Mouse (Mus musculus): ENCODE measurements around the gene S100z.

S100z gene

DNA sequence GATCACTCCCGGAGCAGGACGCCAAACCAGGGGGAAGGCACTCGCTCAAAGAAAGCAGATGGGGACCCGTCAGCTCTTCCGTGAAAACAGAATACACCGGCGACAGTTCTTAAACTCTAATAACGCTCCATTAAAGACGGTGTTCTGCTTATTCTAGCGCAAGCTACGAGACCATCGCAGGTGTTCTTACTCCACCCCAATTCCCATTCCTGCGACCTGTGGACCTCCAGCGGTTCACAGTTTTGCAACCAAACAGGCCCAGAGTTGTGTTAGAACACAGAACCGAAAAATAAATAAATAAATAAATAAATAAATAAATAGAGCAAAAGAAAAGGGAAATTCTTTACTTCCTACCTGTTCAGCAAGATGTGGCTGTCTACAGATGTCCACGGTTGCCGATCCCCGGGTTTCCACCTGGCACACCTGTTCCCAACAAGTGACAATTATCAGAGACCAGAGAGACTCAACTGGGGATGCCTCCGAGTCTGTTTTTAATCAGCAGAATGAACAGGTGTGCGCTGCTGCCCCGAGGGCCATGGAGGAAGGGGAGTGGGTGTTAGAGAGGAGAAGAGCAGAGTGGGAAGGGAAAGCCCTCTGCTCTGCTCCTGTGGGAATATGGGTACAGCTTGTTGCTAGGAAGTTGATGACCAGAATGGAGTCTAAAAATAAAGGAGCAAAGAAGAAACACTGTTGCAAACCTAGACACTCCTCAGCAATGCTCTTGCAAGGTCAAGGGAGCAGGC lies at the start of gene S100z:
TSS of gene S100z (minus strand) at position 51 of the 743 bp plus-strand sequence.
- DNase-seq: no peak

DNA sequence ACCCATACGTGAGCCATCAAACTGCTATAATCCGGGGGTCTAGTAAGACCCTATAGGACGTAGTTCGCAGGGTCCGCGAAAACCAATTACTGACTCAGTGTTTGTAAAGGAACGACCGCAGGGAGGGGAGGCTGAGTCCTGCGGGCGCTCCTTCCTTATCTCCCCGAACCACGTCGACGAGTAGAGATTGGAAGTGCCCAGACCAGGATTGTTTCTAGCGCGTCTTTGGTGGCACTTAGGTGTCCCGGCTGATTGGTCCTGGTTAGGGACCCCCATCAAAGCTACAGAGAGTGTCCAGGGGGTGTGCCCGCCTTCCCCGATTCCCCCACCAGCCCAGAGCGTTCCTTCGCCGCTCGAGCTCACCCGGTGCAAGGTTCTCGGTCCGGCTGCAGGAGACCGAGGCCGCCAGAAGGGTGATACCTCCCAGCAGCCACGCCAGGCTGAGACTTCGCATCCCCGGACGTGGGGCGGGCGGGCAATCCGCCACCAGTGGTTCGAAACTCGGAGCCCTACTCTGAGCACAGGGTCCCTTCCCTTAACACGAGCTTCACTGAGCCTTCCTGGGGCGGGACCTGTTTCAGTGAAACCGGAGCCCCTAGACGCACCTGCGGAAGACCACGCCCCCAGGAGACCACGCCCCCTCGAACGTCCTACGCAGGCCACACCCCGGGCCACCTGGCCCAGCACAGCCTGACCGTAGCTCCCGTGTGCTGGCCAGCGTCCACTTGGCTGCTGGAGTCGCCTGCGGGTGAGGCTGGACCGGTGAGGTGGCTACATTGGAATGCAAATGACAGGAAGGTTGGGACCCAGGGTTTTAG lies 46.4 kb upstream of the S100z start, which contains the start of gene F2rl1:
TSS of gene F2rl1 (minus strand) at position 554 of the 818 bp plus-strand sequence.
- DNase-seq: peak; percentile 12

DNA sequence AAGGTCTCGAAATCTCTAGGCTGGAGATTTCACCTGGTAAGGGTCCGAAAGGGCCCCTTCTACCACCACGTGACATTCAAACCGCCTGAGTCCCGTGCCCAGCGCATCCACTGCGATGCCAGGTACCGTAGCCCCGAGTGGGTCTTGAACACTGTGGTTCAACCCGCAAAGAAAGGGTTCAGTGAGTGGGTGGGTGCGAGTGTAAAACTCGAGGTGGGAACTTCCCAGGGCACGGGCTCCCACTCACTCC lies 45.8 kb upstream of the S100z start:
- DNase-seq: no peak

DNA sequence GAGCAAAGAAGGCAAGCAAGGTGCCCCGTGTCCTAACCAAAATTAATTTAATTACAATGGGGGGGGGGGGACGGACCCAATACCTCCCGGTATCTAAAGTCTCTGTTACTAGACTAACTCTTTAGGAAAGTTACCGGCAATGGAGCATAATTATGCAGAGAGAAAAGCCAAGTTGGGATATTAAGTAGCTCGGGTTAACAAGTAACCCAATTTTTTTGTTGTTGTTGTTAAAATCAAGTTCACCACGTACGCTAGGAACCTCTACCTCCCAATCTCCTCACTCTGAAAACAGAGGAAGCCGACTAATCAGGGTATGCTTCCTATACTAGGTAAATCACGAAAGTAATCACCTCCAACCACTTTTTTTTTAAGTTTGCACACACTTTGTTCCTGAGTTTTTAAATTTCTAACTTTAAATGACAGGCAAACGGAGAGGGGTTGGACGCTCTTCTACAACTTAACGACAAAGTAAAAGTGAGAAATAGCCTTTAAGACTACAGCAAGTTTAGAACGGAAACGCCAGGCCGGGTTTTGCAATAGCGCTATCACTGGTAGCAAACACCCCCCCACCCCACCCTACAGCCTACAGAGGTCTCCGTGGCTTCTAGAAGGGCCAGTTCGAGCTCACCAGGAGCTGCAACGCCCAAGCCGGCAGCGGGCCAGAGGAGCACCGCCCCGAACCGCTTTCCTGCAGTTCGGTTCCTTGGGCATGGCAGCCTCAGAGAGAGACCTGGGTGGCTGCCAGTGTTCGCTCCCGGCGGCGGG lies 45.3 kb upstream of the S100z start:
- DNase-seq: no peak

DNA sequence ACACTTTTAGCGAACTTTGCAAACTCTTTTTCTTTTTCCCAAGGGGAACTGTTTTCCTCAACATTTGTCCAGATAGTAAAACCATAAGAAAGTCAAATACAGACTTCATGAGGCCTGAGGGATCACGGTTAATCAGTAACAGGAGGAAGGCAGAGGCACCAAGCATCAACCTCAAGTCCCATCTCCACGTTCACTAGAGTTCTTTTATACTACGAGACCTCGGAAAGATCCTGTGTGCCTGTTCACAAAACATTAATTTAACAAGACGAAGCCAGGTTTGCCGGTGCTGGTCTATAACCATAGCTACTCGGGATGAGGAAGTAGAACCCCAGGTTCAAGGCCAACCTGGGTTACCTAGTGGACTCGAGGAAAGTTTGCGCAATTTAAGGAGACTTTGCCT lies 43.7 kb upstream of the S100z start:
- no peak for DNase-seq

DNA sequence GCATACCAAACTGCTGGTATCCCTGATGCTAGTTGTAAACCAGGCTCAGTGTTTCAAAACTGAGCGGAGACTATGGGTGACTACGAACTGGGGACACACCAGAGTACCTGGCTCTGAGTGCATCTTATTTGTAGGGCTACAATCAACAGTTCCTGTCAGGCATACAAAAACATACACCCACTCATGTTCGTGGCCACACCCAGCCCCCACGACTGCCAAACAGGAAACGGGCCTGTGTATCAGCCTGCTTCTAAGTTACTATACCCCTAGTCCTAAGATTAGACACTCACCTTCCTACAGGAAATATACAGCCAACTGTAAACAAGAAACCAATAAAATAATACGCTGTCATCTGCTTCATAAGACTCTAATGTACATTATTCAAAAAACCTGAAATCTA lies 42.5 kb upstream of the S100z start:
- no peak for DNase-seq

DNA sequence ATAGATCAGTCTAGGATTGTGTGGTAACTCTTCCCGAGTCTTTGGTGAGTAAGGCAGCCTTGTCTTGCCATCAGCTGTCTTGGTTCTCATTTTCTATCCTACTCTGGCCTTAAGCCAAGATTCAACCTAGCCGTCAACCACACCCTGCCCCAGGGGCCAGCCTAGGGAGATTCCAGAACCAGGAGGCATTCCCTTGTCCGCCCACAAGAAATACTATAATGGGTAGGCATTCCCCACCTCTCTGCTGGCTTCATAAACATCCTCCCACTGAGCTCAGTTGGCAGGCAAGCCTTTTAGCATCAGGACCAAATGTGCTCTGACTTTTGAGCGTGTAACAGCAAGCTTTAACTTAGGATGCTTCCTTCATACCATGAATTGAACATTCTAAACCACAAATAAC lies 36.2 kb upstream of the S100z start:
- DNase-seq: no peak

DNA sequence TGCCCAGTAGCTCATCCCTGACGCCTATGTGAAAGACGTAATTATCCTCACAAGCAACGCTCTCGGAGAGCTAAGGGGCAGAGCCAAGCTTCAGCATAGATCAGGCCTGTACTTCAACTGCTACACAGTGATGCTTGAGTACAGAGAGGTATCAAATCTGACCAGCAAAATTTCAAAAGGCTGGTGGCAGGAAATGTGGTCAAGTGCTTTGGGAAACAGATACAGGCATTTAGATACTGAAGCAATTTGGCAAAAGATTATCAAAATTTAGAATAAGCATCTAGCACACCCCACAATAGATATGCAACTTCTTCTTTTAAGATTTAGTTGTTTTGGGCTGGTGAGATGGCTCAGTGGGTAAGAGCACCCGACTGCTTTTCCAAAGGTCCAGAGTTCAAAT lies 31.5 kb upstream of the S100z start:
- no peak for DNase-seq

DNA sequence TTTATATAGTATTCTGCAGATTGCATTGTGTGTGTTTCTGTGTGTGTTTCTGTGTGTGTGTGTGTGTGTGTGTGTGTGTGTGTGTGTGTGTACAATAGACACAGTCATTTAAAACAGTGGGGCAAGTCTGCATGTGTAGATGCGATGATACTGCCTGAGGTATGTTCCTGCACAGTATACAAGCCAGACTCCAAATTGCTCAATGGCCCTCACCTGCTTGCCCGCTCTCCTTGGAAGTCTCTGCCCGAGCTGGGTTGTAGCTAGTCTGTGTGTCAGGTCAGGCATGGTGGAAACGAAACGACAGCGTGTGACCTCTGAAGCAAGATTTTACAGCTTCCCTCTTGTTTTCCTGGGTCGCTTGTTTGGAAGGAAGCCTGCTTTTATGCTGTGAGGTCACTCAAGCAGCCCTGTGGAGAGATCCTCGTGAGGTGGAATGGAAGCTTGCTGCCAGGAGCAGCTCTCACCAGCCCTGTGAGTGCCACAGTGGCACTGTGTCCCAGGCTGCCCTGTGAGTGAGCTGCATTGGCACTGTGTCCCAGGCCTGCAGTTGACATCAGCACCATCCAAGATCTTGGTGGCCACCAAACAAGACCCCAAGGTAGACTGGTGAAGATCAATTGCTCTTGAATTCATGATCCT lies 24.9 kb upstream of the S100z start:
- no peak for DNase-seq

DNA sequence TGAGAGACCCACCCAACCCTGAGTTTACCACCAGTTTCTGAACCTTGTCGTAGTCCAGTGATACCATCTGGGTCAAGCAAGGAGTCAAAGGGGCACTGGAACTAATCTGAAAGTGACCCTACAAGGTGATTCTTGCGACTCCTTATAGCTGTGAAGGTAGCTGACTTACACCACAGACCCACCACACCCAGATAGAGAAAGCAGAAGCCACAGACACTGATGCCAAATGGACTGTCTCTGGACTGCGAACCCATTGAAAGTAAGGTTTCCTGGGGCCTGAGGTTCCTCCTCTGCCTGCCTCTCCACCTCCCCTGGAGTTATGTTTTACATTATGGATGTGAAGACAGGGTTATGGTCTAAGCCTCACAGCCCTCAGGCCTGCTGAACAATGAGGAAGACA lies 18.1 kb upstream of the S100z start:
- no peak for DNase-seq

DNA sequence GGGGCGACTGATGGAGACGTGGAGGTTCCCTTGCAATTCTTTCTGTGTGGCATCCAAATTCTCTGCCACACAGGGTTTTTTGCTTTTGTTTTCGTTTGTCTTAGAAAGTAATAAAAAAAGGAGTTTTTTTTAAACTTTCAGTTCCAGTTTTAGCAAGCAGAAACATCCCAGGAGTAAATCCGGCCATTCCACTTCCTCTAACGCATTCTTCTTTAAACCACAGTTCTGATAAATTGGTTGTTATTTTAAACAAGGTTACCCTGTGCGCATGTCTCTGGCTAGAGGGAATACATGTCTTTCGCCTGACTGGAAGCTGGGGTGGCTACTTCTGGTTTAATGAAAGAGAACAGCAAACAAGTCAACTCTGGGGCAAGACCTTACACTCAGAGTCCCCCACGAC lies 16.3 kb upstream of the S100z start:
- DNase-seq: no peak

DNA sequence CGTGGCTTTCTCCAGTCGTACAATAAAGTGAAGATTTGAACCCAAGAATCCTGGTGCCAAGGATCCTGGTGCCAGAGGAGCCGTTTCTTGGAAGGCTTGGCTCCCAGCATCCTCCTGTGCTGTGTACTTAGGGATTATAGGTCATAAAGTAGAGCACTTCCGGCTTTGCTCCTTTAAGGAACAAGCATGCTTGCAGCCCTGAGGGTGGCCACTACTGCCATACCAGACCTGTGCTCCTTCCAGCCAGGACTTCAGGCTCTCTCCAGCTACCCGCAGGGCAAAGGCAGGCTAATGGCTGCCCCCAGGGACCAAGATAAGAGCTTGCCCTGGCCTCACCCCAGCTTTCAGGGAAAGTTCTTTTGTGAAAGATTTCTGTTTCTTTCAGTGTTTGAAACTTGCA lies 14.8 kb upstream of the S100z start:
- DNase-seq: no peak

DNA sequence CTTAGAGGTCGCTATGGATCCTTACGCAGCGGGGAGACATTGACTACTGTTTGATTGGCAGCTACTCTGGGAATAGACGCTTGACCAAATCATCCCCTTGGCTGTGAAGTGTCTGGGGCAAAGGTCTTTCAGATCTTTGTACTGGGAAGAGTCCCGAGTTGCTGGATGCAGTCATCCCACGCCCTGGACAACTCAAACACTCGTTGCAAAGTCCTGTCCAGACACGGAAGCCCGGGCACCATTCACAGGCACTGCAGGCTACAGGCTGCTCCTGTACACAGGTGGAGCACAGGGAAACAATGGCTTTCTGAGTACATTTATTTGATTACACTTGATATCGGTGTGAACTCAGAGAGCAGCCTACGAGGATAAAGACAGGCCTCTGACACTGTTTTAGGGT lies 12.8 kb upstream of the S100z start:
- DNase-seq: no peak

DNA sequence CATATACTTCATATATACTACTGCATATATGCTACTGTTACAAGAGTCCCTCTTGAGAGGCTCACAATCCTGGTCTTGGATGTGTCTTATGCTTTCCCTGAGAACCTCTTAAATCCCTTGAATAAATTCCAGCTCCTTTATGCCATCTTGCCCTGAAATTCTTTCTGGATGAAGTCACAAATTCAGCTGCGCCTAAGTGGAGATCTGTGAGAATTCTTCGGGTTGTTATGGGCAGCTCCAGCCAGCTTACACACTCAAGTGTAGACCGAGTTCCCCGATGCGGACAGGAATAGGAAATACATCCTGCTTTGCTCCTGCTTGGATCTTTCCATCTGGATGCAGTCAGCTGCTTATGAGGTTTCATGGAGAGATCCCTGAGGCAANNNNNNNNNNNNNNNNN lies 6.1 kb upstream of the S100z start:
- no peak for DNase-seq

DNA sequence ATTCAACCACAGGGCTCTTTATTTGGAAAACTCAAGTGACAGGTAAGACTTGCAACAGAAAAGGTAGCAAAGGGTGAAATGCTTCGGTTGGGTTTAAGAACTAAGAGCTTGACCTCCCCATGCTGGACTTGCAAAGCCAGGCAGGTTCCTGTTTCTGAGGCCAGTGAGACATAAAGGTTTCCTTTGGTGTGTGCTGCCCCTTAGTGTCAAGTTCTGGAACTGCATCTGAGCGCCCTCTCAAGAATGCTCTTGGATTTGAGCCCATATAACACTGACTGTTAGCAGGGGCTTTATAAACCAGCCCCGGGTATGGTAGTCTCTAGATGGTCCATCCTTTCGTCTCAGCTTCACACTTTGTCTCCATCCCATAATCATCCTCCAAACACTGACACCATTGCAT lies 2.9 kb upstream of the S100z start:
- peak; percentile 24 for DNase-seq

DNA sequence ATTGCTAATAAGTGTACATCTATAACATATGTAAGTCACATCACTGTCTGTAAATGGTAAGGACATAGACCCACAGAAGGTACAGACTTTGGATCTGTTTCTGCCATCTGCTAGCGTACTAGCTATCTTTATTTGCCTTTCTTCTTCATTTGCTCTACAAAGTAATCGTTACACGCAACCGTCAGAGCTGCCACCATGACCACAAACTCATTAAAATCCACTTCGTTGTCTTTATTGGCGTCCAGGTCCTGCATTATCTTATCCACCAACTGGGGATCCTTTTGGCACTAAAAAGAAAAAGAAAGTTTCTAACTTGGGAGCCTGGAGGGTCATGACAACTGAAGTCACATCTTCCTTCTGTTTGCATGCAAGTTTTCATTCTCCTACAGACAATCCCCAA lies 1.3 kb downstream of the S100z start:
- DNase-seq: no peak

DNA sequence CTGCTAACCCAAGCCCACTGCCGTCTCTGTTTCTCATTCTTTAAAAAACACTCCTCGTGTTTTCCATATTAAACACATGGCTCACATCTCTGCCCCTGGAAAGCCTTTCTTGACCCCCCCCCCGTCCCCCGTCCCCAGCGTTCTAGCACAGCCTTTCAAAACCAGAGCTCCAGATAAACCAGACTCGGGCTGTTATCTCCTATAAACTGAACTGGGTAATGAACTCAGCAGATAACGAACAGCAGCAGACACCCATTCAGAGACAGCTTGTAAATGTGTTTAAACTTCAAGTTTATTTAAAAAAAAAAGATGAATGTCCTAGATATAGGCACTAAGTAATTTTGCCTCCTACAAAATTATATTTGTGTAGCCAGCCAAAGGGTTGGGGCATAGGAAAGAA lies 3.4 kb downstream of the S100z start:
- DNase-seq: no peak

DNA sequence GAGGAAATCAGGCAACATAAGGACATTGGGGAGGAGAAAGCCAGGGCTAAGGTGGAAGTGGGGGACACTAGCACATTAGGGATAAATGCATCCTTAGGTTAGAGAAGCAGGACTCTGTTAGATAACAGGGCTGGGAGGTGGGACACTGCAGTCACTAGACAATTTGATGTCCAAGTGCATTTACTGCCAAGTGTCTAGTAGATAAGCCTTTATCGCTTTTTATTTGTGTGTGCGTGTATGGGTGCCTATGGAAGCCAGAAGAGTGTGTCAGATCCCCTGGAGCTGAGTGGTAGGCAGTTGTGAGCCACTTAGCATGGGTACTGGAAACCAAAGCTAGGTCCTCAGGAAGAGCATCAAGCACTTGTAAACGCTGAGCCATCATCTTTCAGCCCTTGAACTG lies 4.2 kb downstream of the S100z start:
- no peak for DNase-seq

DNA sequence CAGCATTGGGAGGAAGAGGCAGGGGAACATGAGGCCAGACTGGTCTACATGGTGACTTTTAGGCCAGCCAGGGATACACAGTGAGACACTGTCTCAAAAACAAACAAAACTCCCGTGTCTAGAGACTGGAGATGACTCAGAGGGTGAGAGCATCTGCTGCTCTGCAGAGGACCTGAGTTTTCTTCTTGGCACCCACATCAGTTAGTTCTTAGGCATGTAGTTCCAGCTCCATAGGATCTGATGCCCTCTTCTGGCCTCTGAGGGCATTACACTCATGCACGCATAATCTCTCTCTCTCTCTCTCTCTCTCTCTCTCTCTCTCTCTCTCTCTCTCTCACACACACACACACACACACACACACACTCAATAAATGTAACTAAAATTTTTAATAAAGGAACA lies 7.6 kb downstream of the S100z start:
- no peak for DNase-seq

DNA sequence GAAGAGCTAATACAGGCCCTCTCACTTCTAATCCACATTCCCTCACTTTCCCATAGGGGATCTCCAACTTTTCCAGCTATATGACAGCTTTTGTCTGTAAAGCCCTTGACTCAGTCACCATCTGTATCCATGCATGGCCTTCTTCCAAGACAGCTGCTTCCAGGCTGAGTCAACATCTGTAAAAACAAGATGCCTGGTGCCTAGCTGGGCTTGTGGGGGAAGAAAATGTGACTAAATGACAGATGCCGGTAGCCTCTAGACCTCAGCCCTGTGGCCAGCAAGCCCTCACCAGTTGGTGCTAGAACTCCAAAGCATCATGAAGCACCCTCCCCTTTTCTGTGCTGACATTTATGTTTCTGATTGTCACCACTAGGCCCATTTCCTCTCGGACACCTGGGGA lies 27.0 kb downstream of the S100z start:
- no peak for DNase-seq

DNA sequence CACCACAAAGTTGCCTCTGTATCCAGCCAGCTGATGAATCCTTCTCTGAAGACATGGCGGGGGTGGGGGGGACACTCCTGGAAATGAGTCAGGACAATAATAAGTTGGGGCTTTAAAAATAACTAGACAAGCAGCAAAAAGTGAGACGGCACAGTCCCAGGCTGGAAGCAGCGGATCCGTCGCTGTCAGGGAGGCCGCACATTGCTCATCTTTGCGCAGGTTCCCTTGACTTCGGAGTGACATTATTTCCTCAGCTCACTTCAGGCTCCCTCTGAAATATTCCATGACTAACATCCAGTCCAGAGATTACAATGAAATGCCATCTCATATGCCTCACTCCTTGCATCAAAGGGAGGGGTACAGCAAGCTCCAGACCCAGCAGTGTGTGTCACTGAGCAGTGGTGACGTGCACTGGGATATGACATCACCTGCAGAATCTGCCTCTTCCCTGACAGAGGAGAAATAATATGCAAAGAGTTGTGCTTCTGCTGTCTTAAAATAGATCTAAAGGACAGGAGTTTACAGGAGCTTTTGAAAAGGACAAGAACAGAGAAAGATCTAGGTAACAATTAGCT lies 27.8 kb downstream of the S100z start:
- DNase-seq: no peak

DNA sequence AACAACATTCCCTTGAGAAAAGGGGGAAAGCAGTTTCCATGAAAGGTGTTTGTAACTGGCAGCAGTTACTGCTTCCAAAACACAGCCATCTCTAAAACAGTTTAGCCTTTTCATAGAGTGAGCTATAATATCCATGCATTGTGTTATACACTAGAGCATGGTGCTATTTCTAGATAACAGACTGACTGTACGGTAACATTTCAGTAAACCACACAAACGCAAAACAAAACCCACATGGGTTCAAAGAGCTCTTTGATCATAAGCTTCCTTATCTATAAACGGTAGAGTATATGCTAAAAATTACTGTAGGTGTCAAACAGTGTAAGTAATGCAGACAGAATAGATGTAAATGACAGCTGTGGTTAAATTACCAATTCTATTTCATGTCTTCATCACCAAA lies 28.8 kb downstream of the S100z start:
- DNase-seq: no peak

DNA sequence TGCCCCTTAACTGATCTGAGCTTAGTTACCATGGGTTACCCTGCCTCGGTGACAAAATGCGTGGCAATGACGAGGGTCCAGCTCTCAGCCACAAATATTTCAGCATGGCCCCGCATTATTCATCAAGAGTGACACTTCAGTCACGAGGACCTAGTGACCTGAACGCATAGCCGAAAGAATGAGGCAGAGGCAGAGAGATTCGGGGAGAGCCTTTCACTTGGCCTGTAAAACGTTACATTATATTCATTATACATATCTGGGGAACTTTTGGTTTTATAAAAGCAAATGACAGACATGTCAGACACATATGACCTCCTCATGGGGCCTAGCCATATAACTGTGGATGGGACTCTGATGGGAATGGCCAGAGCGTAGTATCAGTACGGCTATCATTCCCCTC lies 33.7 kb downstream of the S100z start, which contains the start of gene Crhbp:
TSS of gene Crhbp (minus strand) at position 101 of the 400 bp plus-strand sequence.
- DNase-seq: no peak
